Mouse (Mus musculus) Patski (cell line): ENCODE results near the gene Abcb9. TPM values are rescaled to one million over a fixed set of nuclear protein-coding genes. Genes with fewer than 3 reads are reported as not detected.
A peak's percentile ranks its signal among the peaks of the same experiment; 100 is the strongest.

Source experiments
- ATAC-seq: fragments of 100-300 bp; one replicate; pipeline ENCODE4 v1.8.0; 2021
- CTCF ChIA-PET: fragments of 350-600 bp; sonication (Branson Sonifier 250); formaldehyde crosslinking; loops from one replicate; lab custom pipeline; 2022; ENCODE audit warnings: inconsistent platforms; lab: Charles Lee
- POLR2A ChIA-PET: fragments of 350-600 bp; sonication (Branson Sonifier 250); formaldehyde crosslinking; loops from one replicate; lab custom pipeline; 2022; ENCODE audit warnings: antibody characterized with exemption, inconsistent platforms; lab: Charles Lee
- DNase-seq: peaks from one replicate; pipeline ENCODE4 v3.0.0-alpha.2; 2011; ENCODE audit warnings: low read depth, low spot score
- H3K27me3 ChIP-seq: fragments of 371-371 bp; one replicate; pipeline ENCODE4 v1.5.1; 2021
- CTCF ChIP-seq: fragments of 100-300 bp; IDR thresholded peaks from one replicate; pipeline ENCODE4 v1.5.1; 2021
- in situ Hi-C: fragments of 300-500 bp; cut with MboI; formaldehyde crosslinking; loops from 3 replicates; pipeline ENCODE4 v1.11.1; 2018; ENCODE audit warnings: low pct_unique_long_range_greater_than_20kb, mixed read lengths
- polyA plus RNA-seq: library from polyadenylated mRNA; unstranded; gene quantifications from one replicate; pipeline ENCODE4 v1.2.3, GENCODE M21; 2021

The Abcb9 gene
- polyA plus RNA-seq, 1 experiment from 2014 or later, result 5.3 TPM

DNA sequence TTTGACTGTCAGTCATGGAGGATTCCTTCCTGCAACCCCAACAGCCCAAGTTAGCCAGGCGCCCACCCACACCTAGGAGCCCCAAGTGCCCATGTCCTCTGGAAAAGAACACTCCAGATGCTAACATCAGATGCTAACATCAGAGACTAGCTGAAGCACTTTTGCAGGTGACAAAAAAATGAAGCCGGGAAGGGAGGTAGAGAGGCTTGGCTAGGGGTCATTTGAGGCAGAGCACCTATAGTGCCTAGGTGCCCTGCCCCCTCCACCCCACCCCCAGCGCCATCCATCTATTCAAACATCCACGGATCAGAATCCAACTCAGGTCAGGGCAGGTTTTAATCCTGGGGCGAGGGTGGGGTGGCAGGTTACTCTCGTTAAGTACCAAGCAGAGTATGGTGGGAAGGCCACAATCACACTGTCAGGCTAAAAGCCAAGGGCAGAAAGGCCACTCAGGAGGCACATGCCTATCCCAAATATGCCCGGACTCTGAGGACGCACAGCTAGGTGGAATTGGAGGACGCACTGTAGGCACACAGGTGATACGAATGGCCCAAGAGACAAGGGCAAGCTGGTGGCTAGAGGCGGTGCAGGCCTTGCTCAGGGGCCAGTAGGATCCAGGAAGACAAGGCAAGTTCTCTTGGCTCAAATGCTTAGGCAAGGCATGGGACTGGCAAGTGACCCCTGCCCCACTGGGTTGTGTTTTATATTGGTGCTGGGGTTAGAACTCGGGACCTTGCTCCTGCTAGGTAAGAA lies 1.6 kb downstream of the Abcb9 start:
- ATAC-seq (no peak), DNase-seq (no peak)
- in situ Hi-C loops, result loop anchor here (25.0 kb wide), 1 partner anchor 132 kb away; the partner anchor contains the start of gene Hip1r
- H3K27me3 ChIP-seq, result no peaks in the 10 kb centered on the region
- TF ChIP-seq CTCF, result no peak
- CTCF ChIA-PET, result interaction anchor here (2.2 to 2.3 kb wide), 2 partner anchors 9 to 94 kb away, joined by 6 to 9 read pairs; no protein-coding TSS in a partner anchor
- POLR2A ChIA-PET, result interaction anchor here (0.5 to 1.2 kb wide), 3 partner anchors 18 to 226 kb away, joined by 3 to 7 read pairs (median 4); partner anchors contain the start of gene Ogfod2

DNA sequence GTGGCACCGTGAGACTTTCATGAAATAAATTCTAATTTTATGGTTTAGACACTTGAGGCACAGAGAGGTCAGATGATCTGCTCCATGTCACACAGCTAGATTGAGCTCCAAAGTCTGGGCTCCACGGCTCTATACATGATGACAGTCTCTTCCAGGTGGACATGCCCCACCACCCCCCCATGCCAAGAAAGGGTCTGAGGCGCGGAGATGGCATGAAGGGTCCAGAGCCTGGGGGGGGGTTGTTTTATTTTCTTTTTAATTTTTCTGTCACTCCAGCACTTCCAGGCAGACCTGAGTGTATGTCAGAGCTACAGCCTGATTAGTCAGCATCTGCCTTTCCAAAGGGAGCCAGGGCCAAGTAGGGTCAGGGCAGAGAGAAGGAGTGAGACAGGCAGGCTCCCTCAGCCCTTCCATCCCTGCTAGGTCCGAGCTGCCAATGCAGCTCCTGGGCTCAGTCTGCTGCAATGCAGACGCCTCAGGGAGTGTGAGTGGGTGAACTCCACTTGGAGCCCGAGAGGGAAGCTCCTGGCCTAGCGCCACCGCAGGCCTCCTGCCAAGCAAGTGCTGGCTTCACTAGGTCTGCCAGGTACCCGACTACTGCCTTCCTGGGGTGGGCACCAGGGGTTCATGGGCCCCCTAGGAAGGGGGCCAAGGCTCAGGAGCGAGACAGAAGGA lies 2.3 kb downstream of the Abcb9 start:
- no peak for ATAC-seq
- TF ChIP-seq CTCF, result no peak
- DNase-seq, result no peak
- no peaks in the 10 kb centered on the region for H3K27me3 ChIP-seq
- in situ Hi-C loops, result loop anchor here (25.0 kb wide), 1 partner anchor 131 kb away; the partner anchor contains the start of gene Hip1r
- CTCF ChIA-PET, result interaction anchor here (2.2 to 2.3 kb wide), 2 partner anchors 9 to 93 kb away, joined by 6 to 9 read pairs; no protein-coding TSS in a partner anchor
- POLR2A ChIA-PET, result interaction anchor here (0.5 to 1.2 kb wide), 3 partner anchors 19 to 162 kb away, joined by 3 to 4 read pairs (median 3); partner anchors contain the start of gene Ogfod2

DNA sequence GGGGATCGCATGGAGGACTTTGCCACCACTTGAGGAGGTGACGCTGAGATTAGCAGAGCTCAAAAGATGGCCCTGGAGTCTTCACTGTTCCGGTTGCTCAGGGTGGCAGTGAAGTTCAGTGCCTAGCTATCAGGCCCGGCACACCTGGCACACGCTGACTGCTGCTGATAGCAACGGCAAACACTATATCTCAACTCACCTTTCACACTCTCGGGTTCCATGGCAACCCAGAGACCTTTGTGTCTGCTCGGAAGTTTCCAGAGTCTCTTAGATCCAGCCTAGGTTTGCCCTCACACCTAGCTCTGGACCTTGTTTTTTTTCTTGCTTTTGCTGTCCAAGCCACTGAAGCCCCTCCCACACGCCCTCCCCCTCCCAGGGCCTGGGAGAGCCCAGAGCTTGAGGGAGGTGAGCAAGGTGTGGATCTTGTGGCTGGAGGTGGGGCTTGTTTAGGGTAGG lies 3.6 kb downstream of the Abcb9 start:
- DNase-seq (no peak), ATAC-seq (no peak)
- ChIA-PET POLR2A (no interaction called here), CTCF (no interaction called here)
- in situ Hi-C loops, result loop anchor here (25.0 kb wide), 1 partner anchor 130 kb away; the partner anchor contains the start of gene Hip1r
- H3K27me3 ChIP-seq, result no peaks in the 10 kb centered on the region
- no peak for TF ChIP-seq CTCF

DNA sequence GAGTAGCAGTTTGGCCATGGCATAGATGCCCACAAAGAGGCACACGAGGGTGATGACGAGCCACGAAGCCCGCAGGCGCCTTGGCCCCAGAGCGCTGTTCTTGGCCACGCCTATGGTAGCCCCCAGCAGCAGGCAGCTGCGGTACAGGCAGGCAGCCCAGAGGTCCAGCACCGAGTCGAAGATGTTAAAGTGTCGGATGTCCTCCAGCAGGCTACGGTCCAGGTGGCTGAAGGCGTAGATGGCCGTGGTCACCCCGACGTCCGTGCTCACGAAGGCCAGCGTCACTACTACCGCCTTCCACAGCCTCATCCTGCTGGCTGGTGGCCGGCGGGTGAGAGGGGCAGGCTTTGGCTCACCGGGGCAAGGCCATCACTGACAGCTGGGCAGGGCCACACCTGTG lies 5.7 kb downstream of the Abcb9 start:
- in situ Hi-C loops, result loop anchor here (25.0 kb wide), 1 partner anchor 128 kb away; the partner anchor contains the start of gene Hip1r
- no peak for ATAC-seq
- DNase-seq, result no peak
- no peak for TF ChIP-seq CTCF
- no peaks in the 10 kb centered on the region for H3K27me3 ChIP-seq
- CTCF ChIA-PET, result no interaction called here
- POLR2A ChIA-PET, result no interaction called here

DNA sequence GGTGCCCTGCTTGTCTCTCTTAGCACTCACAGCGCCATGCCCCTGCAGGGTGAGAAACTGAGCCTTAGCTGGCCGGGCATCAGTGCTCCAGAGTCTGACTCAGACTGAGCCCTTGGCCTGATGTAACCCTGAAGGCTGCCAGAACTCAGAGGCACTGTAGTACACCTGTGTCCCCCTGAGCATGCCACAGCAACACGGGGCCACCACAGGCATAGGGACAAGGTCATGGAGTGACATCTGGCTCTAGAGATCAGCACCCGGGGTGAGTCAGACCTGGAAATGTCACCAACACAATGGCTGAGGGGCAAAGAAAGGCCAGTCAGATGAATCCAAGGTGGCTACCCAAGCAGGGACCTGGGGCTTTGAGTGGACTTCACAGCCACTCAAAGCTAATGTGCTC lies 8.7 kb downstream of the Abcb9 start:
- ChIA-PET POLR2A (interaction anchor here (0.9 kb wide), 1 partner anchor 94 kb away, joined by 3 read pairs; no protein-coding TSS in a partner anchor), CTCF (interaction anchor here (1.2 to 3.4 kb wide), 2 partner anchors 85 to 150 kb away, joined by 3 to 51 read pairs; no protein-coding TSS in a partner anchor)
- in situ Hi-C loops, result loop anchor here (25.0 kb wide), 1 partner anchor 125 kb away; the partner anchor contains the start of gene Hip1r
- no peaks in the 10 kb centered on the region for H3K27me3 ChIP-seq
- ATAC-seq (no peak), DNase-seq (no peak)
- TF ChIP-seq CTCF, result no peak

DNA sequence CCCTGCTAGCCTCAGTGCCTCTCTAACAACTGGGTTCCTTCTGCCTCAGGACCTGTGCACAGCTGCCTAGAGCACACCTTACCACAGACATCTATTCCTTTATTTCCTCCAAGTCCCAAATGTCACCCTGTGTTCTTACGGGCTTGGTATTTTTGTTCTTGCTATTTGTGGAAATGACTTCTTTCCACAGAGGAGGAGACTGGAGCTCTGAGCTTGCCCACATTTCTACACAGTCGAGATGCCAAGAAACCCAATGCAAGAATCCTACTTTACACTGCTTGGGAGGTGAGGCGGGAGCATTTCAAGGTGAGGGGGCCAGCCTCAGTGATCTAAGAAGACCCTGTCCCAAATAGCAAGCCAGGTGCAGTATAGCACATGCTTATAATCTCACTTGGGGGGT lies 10.1 kb downstream of the Abcb9 start:
- no peak for TF ChIP-seq CTCF
- H3K27me3 ChIP-seq, result no peaks in the 10 kb centered on the region
- CTCF ChIA-PET, result interaction anchor here (0.7 to 3.4 kb wide), 19 partner anchors 8 to 152 kb away, joined by 3 to 51 read pairs (median 8); partner anchors contain the start of gene Abcb9
- DNase-seq (no peak), ATAC-seq (no peak)
- in situ Hi-C loops, result loop anchor here (25.0 kb wide), 1 partner anchor 123 kb away; the partner anchor contains the start of gene Hip1r
- POLR2A ChIA-PET, result interaction anchor here (1.4 to 3.0 kb wide), 2 partner anchors 55 to 81 kb away, joined by 5 to 12 read pairs; no protein-coding TSS in a partner anchor

DNA sequence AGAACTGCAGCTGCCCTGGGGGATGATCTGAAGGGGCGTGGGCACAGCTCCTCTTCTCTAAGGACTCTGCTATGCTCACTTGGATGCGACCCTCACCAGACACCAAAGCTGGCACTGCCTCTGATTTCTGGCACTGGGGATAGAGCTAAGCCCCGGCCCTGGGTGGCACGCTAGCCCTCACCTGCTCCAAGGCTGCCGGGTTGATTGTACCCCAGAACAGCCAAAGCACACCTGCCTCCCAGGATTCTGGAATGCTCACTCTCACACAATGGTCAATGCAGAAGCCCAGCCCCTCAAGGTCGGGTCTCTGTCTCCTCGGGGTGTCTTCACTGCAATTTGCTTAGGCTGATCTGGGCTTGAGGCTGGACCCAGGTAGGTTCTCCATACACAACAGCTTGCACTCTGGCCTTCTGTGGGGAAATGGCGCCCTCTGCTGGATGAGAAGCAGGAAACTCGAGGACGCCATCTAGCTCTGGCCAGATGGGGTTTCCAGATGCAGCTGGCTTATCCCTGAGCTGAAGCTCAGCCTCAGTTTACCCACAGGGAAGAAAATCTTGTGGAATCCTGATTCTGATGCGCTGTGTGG lies 10.9 kb downstream of the Abcb9 start:
- no peak for TF ChIP-seq CTCF
- ChIA-PET POLR2A (interaction anchor here (0.7 to 3.0 kb wide), 4 partner anchors 54 to 227 kb away, joined by 3 to 12 read pairs (median 6); no protein-coding TSS in a partner anchor), CTCF (interaction anchor here (0.6 to 3.4 kb wide), 23 partner anchors 9 to 151 kb away, joined by 3 to 51 read pairs (median 4); partner anchors contain the start of gene Abcb9)
- peak; percentile 51 for ATAC-seq
- in situ Hi-C loops, result loop anchor here (5.0 to 25.0 kb wide), 2 partner anchors 82 to 122 kb away; partner anchors contain the start of gene Hip1r
- DNase-seq, result peak; percentile 25
- no peaks in the 10 kb centered on the region for H3K27me3 ChIP-seq

DNA sequence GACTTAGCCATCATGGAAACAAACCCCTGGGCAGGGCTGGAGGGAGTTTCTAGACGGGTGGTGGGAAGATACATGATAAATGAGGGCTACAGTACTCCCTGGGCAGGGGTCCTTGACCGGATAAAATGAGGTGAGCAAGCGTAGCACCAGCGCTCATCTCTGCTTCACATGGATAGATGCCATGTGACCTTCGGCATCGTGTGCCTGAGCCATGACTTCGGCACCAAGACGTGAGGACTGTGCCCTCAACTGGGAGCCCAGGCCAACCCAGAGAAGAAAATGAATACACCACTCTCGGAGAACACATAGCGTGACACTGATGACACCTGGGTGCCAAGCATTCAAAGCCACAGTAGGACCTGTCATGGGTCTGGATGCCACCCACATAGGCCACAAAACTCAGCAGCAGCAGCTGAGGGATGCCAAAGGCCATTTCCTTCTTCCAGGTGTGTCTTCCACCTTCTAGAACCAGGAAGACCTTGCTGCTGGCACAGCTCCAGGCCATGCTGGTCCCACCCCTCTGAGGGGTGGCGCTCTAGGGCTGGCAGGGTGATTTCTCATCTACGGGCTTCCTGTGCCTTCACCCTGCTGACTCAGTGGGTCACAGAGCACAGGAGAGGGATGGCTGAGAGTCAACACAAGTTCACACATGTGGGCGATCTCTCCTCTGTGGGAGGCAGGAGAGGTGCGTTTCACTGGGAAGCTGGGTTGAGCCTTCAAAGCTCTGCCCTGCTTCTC lies 11.6 kb downstream of the Abcb9 start:
- no peak for ATAC-seq
- ChIA-PET CTCF (interaction anchor here (0.6 to 3.4 kb wide), 20 partner anchors 10 to 150 kb away, joined by 3 to 51 read pairs (median 4); partner anchors contain the start of gene Abcb9), POLR2A (interaction anchor here (1.1 to 3.0 kb wide), 3 partner anchors 53 to 84 kb away, joined by 5 to 12 read pairs (median 6); no protein-coding TSS in a partner anchor)
- TF ChIP-seq CTCF, result no peak
- DNase-seq, result no peak
- in situ Hi-C loops, result loop anchor here (5.0 to 25.0 kb wide), 2 partner anchors 82 to 122 kb away; partner anchors contain the start of gene Hip1r
- H3K27me3 ChIP-seq, result no peaks in the 10 kb centered on the region
